Mouse (Mus musculus): ENCODE data around the gene Rad51ap1.

DNA sequence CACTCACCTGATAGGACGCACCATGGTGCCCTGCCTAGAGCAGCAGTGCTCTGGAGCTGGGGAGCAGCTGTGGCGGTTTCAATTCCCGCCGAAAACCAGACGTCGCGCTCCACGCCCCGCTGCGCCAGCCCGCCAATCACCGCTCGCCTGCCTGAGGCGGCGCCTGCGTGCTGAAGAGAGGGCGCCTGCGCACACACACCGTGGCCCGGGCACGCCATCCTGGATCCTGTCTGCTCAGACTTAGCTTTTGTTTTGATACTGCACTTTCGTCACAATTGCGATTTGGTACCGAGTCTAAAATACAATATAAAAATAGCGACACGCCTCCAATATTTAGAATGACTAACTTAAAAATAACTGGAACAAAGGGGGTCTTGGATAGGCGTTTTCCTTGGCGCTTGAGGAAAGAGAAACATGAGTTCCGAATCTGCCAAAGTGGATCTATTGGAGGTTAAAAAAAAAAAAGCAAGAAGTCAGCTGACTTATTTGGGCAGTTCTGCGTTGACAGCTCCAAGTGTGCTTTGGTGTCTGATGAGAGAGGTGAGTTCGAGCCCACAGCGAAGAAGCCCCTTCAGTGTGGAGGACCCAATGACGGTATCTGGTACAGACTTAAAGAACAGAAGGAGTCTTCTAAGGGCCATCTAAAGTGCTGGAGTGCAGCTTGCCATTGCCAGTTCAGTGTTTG is at the start of gene Rad51ap1, which contains the start of gene D6Wsu163e:
- TF ChIP-seq EP300 (IDR thresholded peaks at IDR 0.05; ENCODE audit: low read length) (no peak), CTCF (conservative IDR thresholded peaks at IDR 0.05 in 1 of 2, IDR thresholded peaks at IDR 0.05 in 1 of 2; ENCODE audit: low read depth in 2 of 2, low read length in 2 of 2) (no peak), USF1 (IDR thresholded peaks at IDR 0.05; ENCODE audit: low read depth, low read length) (peak; percentile 87), POLR2A (IDR thresholded peaks at IDR 0.05; ENCODE audit: low read depth, low read length) (peak; percentile 91), MAFK (IDR thresholded peaks at IDR 0.05; ENCODE audit: insufficient replicate concordance, low read length) (0 out of 2 replicates have a peak, but pooled peaks have one; percentile 43), JUND (conservative IDR thresholded peaks at IDR 0.05; ENCODE audit: low read depth, low read length) (peak; percentile 63; the same call in 1 of the 2 replicates), TCF12 (IDR thresholded peaks at IDR 0.05; ENCODE audit: low read depth, low read length) (peak; percentile 83), E2F4 (IDR thresholded peaks at IDR 0.05; ENCODE audit: insufficient replicate concordance, low read depth, low read length) (peak; percentile 83; the same call in 1 of the 2 replicates)

Data from CH12.LX (cell line).